Mouse (Mus musculus) brain, embryonic 14.5 days (tissue): ENCODE results near the gene Dleu7.

Experiments
- CTCF ChIP-seq: fragments of 200-500 bp; IDR thresholded peaks from 2 replicates; pipeline ENCODE4 v1.5.1; 2012; ENCODE audit warnings: inconsistent platforms, mild to moderate bottlenecking, moderate library complexity, borderline replicate concordance; ENCODE audit not compliant: insufficient read depth, insufficient read length; ENCODE audit errors: extremely low read depth
- POLR2A ChIP-seq: fragments of 200-500 bp; IDR thresholded peaks from 2 replicates; pipeline ENCODE4 v1.6.1; 2012; ENCODE audit warnings: mild to moderate bottlenecking, inconsistent platforms, borderline replicate concordance; ENCODE audit not compliant: poor library complexity, insufficient read depth, insufficient read length, severe bottlenecking; ENCODE audit errors: extremely low read depth

GRCm38 (mm10) chr14:62227101-62227500 lies 65.7 kb downstream of the Dleu7 start:
- TF ChIP-seq POLR2A: no peak
- no peak for TF ChIP-seq CTCF
